Mouse (Mus musculus): ENCODE results near the gene Snrnp48.

DNA sequence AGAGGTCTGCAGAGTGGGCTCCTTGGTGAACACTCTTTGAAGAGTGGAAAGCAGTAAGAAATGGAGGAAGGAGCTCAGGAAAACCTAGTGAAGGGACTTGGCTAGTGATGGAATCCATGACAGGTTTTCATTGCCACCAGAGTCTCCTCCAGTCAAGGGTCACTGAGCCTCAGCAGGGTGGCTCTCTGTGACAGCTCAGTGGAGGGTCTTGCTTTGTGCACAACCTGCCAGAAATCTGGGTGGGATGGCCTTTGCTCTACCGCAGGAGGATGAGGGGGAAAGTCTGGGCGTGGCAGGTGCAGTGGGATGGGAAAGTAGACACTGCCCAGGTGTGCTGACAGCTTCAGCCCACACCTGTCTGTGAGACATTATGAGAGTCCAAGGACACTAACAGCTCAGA, 49.2 kb upstream of the Snrnp48 start:
- TF ChIP-seq CTCF (IDR thresholded peaks at IDR 0.05; ENCODE audit: low read depth, low read length) (no peak), GATA1 (IDR thresholded peaks at IDR 0.05; ENCODE audit: borderline replicate concordance, low read length) (no peak), POLR2AphosphoS5 (IDR thresholded peaks at IDR 0.05; ENCODE audit: insufficient replicate concordance, low read depth, low read length) (no peak)

Measured in G1E (cell line).